Mouse (Mus musculus) brain, adult 2 months (tissue): ENCODE results near the gene Cd2bp2.

Experiments
- DNase-seq: peaks from one replicate; pipeline ENCODE4 v3.0.0; 2011; ENCODE audit warnings: low read depth, low spot score

Gene Cd2bp2

DNA sequence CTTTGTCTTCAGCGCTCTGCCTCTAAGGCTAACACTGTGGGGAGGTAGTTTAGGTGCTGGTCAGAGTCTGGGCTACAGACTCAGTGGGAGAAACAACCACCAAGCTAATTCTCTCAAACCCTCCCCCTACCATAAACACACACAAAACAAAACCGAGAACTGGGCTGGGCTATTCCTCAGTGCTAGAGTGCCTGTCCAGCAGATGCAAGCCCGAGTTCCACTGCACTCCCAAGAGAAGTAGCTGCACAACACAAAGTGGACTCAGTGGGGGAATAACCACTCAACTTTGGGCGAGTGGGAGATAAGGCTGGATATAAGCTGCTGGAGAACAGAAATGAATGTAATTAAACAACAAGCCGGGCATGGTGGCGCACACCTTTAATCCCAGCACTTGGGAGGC, 5.2 kb downstream of the Cd2bp2 start:
- DNase-seq = no peak

DNA sequence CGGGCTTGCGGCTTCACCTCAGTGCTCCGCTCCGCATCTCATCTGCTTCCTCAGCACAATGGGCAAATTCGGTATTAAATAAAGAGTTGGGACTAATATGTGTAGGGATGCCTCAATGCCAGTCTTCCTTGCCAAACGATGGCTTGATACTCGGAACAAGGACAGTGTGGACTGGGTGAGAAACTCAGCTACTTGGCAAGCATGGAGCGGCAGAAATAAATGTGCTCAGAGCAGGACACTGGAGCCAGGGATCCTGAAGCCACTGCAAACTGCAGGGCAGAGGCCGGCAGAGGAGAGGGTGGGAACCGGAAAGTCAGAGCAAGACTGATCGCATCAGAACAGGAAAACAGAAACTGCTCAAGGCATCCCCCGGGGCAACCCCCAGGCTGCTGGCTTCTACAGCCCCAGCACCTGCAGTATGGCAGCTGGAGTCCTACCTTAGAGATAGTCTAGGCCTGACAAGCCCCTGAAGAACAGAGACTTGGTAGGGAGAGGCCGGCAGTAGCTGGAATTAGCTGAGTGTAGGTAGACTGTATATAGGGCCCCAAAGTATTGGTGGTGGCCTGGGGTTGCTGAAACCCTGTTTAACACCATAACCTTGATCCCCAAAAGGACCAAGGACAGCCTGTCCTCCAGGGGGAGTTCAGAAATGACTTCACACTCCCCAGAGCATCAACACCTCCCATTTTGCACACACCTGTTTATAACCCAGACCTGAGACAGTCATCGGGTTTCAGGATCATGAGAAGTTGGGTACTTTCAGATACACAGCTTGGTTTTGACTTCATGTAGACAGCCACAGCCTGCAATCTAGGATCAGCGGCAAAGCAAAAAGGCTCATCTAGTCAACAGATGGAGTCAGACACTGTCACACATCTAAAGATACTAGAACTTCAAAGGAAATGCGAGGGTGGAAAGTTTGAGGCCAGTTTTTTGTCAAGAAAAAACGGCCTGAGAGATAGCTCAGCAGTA, 7.3 kb downstream of the Cd2bp2 start:
- DNase-seq = peak; percentile 62

DNA sequence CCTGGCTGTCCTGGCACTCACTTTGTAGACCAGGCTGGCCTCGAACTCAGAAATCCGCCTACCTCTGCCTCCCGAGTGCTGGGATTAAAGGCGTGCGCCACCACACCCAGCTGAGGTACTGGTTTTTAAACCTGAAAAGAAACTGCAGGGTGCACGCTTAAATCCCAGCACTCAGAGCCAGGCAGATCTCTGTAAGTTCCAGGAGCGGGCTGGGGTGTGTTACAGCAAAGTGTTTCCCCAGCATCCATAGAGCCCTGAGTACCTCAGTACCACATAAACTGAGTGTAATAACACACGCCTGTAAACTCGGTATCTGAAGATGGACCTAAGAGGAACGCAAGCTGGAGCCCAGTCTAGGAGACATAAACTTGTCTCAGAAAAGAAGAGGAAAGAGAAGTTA, 8.5 kb downstream of the Cd2bp2 start:
- DNase-seq = no peak

DNA sequence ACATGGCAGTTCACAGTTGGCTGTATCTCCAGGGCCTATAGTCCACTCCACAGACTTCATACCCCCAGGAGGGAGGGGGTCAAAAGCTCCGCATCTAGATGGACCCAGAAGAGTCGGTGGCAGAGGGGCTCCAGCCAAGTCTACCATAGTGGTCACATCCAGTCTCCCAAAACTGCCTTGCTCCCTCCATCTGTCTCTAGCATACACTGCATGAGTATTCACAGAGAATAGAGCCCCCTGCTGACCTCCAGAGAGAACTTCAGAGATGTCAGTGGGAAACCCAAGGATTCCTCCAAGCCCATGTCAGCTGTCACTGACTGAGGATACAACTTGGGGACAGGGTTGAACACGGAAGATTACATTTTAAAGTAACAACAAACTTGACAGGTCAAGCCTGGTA, 10.2 kb downstream of the Cd2bp2 start:
- DNase-seq = peak; percentile 54

DNA sequence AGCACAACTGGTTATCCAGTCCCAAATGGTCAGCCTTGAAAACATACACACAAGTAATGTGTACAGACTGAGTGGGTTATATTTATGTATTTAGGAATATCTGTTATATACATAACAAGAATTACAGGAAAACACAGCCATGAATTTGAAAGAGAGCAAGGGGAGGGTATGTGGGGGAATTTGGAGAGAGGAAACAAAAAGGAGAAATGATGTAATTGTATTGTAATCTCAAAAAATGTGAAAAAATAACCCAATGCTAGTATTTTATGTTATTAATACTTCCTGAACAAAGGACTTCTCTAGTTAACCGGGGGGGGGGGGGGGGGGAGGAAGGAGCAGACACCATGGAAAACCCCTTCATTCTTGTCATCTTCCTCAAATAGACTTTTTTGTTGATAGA, 11.1 kb downstream of the Cd2bp2 start:
- no peak for DNase-seq

DNA sequence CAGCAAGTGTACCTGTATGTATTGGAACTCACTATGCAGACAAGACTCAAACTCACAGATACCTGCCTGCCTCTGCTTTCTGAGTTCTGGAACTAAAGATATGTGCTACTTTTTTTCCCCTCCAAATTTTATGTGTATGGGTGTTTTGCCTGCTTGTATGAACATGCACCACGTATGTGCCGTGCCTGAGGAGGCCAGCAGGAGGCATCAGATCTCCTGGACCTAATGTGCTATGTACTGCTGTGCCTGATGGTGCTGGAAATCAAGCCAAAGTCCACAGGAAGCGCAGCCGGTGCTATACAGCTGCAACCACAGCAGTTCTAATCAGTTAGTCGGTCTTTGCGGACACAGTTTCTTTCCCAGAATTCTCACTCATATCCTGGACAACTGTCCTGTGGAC, 12.0 kb downstream of the Cd2bp2 start:
- DNase-seq = no peak

DNA sequence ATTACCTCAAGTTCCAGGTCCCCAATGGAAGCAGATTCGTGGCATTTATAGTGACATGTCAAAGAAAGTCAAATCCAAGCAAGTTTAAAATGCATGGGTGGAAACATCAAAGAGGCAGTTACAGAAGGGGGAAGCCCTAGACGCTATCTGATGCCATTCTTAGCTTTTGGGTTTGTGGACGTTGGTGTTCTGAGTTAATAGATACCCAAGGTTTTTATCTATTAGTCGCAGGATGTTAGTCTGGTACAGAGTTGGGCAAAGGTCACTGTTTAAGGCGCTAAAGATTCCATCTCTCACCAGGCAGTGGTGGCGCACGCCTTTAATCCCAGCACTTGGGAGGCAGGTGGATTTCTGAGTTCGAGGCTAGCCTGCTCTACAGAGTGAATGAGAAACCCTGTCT, 12.5 kb downstream of the Cd2bp2 start:
- no peak for DNase-seq

DNA sequence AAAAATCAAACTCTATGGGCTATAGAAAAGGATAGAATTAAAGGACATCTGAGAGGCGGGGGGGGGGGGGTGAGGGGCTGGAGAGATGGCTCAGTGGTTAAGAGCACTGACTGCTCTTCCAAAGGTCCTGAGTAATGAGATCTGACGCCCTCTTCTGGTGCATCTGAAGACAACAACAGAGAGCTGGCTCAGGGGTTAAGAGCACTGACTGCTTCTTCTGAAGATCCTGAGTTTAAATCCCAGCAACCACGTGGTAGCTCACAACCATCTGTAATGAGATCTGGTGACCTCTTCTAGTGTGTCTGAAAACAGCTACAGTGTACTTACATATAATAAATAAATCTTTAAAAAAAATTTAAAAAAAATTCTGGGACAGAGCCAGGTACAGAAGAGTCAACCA, 14.1 kb downstream of the Cd2bp2 start:
- peak; percentile 20 for DNase-seq

DNA sequence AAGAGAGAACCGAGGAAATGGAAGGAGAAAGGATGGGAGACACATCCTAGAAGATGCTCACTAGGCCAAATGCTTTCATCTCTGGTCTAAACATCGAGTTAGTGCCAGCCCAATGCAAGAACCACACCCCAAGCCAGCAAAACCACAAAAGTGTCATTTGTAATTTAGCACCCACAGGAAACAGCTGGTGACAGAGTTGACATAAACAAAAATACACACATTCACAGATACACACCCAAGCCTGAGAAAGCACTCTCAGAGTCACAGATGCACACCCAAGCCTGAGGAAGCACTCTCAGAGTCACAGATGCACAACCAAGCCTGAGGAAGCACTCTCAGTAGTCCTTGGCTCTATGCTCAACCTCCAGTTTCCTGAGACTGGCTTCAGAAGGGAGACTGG, 15.1 kb downstream of the Cd2bp2 start:
- no peak for DNase-seq

DNA sequence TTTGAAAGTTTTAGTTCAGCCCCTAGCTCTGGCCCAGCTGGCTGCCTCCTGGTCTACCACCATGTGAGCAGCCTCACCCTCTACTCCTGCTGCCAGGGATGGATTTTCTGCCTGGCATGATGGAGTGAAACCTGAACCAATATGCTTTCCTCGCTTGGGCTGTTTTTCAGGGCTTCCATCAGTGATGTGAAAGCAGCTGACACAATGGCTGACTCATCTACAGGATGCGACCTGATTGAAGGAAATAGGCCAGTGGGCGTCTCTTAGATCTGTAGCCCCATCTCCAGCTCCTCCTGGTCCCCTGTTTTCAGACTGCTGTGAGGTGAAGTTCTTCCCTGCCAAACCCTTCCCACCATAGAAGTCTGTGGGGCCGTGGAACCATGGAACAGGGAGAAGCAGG, 18.9 kb downstream of the Cd2bp2 start:
- DNase-seq = no peak

DNA sequence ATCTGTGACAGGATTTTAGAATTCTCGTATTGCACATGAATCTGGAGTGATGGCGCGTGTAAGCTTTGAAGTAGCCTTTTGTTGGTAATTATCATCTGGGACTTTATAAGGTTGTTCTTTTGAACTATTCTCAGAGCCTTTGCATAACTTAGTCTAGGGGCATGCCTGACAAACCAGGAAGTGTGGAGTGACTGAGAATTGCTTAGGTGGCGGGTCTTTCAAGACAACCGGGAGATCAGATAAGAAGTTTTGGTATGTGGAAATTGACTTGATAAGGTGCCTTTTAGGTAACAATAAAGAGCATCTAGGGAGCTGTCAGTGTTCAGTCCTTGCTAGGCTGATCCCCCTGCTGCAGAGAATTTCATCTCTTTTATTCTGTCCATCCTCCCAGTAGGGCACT, 29.3 kb downstream of the Cd2bp2 start:
- DNase-seq = no peak

DNA sequence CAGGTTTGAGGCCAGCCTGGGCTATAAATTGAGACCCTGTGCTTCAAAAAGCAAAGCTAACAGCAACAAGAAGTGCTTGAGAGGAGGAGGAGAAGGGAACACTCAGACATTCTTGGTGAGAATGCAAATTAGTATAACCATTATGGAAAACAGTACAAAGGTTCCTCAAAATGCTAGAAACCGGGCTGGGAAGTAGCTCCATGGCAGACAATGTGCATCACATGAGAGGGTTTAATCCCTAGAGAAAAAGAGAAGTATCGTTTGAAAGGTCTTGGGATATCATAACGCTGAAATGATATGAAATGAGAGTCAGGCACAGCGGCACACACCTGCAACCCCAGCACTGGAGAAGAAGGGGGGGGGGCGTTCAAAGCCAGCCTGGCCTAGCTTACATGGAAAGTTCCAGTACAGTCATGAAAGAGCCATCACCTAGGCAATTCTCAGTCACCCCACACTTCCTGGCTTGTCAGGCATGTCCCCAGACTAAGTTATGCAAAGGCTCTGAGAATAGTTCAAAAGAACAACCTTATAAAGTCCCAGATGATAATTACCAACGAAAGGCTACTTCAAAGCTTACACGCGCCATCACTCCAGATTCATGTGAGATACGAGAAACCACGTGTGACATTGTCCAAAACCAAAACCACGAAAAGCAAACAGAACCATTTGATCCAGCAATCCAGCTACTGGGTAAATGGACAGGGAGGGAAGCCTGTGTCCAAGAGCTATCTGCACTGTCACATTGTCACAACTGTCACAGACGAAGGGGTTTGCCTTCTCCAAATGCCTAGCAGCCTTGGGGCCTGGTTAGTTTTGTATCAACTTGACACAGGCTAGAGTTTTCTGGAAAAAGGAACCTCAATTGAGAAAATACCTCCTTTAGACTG, 30.0 kb downstream of the Cd2bp2 start:
- no peak for DNase-seq

DNA sequence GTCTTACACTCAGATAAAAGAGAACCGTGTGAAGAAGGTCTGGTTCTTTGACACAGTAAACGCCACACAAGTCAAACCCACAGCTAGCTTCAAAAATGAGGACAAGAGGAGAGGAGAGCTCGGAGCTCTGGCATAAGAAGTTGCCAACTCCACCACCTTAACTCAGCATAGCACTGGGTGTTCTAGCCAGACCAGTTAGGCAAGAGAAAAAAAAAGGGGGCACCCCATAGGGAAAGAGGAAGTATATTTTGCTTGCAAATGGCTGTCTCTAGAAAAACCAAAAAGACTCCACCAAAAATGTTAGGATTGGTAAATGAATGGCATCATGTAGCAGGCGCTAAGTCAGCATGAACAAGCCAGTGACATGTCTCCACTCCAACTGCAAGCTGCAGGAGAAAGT, 31.8 kb downstream of the Cd2bp2 start:
- DNase-seq = no peak

DNA sequence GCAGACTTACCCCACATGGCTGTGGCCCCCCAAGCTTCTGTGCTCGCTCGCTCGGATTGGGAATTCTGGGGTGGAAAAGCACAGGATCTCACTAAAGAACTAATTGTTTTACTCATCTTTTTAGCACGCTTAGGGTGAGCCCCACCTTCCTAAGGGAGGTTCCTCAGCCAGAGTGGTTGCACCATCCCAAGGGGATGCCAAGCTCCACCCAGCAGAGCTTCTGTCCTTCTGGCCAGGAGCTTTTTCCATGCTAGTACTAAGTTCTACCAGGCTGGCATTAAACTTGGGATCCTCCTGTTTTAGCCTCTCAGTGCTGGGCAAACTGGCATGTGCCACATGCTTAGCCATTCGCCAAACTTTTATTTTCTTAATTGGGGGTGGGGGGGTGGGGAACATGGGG, 33.3 kb downstream of the Cd2bp2 start:
- DNase-seq = no peak

DNA sequence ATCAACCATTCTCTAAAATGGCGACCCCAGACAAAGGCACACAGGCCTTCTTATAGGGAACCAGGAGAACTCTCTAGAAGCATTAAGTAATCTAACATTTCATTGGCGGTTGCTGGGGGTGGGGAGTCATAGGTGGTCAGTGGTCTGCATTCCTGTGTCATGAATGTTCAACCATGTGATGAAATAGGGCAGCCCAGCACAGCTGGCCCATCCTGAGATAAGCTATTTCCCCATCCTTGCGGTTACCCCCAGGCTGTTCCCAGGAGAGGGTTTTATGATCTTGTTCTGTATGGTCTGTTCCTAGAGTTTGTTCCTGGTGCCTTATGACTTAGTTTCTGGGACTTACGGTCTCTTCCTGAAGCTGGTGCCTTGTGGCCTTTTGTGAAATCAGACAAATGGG, 38.3 kb downstream of the Cd2bp2 start:
- DNase-seq = no peak

DNA sequence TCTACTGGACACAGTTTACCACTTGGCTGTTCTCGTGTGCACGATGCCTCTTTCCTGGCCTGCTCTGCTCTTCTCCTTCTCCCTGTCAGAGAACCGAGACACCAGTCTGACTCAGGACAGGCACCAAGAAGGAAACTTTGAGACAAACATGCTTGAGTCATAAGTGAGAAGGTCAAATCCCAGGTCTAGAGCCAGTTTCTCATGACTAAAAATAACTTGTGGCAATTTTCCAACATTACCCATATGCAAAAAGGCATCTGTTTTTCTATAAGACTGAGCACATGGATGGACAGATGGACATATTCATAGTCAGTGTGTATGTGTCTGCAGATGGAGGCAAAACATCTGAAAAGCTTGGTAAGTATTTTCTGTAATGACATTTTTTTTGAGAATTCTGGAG, 42.4 kb downstream of the Cd2bp2 start:
- DNase-seq = peak; percentile 11

DNA sequence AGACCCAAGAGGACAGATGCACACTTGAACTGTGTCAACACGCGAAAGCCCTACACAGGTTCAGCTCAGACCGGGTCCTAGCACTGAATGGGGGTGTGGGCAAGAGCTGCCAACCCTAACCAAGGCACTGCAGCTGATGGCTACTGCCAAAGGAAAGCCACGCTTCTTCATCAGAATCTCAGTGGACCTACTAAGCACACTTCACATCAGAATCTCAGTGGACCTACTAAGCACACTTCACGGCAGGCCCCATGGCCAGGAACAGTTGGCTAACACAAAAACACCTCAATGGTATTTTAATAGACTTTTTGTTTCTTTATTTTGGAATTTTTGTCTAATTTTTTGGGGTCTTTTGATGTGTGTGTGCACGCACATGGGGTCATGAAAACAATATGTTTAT, 43.4 kb downstream of the Cd2bp2 start:
- no peak for DNase-seq

DNA sequence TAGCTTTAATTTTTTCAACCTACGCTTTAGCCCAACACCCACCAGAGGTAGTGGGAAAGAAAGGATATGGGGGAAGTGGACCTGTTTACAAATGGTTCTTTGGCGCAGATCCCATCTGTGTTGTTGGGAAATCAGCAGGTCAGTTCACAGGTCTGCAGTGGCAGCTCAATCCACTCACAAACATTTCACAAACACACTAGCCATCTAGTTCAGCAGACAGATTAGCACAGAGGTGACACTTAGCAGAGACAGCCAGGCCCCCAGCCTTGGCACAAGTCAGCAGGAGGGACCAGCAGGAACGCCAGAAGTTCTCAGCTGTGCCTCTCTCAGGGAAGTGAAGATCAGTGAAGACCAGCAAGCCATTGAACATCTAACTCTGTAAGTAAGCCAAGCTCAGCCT, 47.9 kb downstream of the Cd2bp2 start:
- no peak for DNase-seq

DNA sequence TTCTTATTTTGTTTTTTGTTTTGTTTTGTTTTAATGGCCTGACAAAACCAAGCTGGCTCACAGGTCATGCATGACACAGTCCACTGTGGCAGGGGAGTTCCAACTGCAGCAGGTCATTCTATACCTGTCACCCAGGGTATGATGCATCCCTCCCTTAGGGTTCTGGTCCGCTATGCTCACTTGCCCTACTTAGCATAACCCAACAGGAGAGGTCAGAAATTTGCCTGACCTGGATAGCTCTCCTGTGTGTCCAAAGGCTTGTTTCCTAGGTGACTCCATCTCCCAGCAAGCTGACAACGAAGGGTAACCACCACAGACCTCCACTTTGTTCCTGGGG, 49.6 kb downstream of the Cd2bp2 start:
- no peak for DNase-seq

DNA sequence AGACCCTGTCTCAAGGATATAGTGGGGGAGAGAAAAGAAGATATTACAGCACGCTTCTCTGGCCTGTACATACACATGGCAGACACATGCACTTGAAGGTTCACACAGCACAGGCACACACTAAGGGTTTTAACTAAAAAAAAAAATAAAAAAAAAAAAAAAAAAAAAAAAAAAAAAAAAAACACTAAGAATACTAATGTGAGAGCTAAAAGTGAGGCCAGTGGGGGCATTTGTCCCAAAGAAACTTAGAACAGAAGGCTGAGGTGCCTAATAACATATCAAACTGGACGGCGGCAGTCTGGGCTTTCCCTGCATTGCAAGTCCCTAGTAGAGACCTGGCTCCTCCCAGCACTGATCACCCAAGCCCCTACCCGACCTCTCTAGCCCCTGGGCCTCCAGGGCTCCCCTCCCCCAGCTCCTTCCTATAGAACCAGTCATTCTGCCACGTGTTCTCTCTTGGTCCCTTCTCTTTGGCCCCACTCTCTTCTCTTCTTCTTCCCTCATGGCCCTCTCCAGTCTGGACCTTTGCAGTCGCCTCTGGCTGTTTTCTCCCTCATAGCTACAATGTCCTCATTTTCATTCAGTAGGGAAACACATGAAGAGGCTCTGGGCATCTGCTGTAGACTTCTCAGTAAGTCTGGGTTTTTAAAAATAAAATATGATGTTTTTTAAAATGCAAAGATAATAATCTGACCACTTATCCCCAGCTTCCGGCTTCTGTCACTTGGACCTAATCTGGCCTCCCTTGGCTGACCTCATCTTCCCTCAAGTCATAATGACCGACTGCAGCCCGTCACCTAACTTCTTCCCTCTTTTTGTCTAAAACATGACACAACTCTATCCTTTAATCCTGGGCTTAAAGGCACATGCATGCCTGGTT, 50.2 kb downstream of the Cd2bp2 start:
- DNase-seq = no peak

DNA sequence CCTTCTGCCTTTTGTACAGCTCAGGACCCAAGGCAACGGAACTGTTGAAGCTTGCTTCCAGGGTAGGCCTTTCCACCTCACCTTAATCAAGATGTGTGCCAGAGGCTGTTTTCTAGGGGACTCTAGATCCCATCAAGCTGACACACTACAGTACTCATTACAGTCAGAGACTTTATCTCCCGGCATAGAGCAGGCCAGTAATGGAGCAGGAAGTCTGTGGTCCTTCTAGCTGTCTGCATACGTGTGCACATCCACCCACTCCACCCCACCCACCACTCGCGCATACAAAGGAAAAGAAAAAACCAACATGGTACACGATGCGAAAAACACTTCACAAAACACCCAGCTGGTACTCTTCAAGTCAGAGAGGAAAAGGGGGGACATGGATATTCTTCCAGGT, 51.4 kb downstream of the Cd2bp2 start:
- no peak for DNase-seq

DNA sequence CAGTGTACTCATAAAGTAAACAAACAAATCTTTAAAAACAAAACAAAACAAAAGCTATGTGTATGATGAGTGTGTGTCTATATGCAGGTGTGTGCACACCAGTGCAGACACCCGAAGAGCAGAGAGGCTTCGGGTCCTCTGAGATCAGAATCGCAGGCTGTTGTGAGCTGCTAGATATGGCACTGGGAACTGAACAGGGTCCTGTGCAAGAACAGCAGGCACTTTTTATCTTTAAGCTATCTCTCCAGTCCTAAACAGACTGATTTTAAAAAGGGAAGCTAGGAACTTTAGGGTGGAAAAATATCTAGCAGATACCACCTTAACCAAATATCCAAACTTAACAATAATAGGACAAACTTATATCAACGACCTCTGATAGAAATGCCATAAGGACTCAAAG, 53.2 kb downstream of the Cd2bp2 start:
- no peak for DNase-seq
